In the genomic region with DNA sequence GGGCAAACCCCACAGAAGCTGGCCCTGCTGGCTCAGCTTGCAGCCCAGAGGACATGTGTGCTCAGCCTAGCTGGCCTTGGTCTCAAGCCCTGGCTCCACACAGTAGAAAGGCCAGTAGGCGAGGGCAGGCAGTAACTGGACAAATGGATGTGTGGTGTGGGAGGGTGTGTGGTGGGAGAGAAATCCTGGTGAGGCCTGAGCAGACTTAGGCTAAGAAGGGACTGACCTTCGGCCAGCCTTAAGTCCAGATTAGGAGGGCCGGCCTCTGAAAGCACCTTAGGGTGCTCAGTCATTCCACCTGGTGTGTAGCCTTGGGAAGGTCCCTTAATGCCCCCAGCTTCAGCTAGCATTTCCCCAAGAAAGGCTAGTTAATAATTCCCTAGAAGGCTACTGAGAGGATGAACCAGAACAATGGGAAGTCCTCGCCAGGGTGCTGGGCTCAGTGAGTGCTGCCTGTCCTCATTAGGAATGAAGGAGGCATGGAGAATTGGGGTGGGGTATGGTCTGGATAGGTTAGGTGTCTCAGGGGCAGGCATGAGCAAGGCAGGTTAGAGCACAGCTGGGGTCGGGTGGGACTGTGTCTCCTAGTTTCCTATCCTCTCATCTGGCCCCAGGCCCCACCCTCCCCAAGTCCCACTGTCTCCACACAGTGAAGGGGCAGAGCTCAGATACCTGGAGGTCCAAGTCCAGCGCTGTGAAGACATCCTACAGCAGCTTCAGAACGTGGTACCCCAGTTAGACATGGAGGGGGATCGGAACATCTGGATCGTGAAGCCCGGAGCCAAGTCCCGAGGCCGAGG, we compare ENCODE assay signal across 16 mouse cellular contexts. TPM values are rescaled to one million over a fixed set of nuclear protein-coding genes. Genes with fewer than 3 reads are reported as not detected.
DNase-seq lines count a peak whose midpoint lies in the region; ATAC-seq and TF ChIP-seq lines count a peak whose summit lies in the region.
"Had no signal": no experiment of that assay in that cellular context is flagged by ENCODE, and none has a peak within 500 bp of the region (broad histone marks: within the 10 kb centered on the region; RNA-seq: fewer than 3 reads in every experiment).

No protein-coding gene starts in this region.

- H3K27me3 ChIP-seq in midbrain, embryonic 11.5 days (ENCODE audit: control insufficient read depth, insufficient read depth, low read length) = no peaks in the 10 kb centered on the region
- no peaks in the 10 kb centered on the region for H3K27me3 ChIP-seq in midbrain, postnatal 0 days (ENCODE audit: insufficient read depth, low read length)
- H3K27me3 ChIP-seq: liver, embryonic 15.5 days had no signal

- TF ChIP-seq CTCF in midbrain, postnatal 0 days (IDR thresholded peaks at IDR 0.05) = no peak

- no peak overlapping the region for H3K4me3 ChIP-seq in midbrain, embryonic 11.5 days (ENCODE audit: low read depth, low read length)
- H3K4me3 ChIP-seq in midbrain, postnatal 0 days (ENCODE audit: low read depth, low read length) = no peak overlapping the region
- H3K4me3 ChIP-seq: liver, embryonic 15.5 days; myocyte had no signal

- peak; percentile 90 for DNase-seq in heart, adult 11 months
- no peak for DNase-seq in heart, postnatal 25 days (ENCODE audit: low spot score)
- no peak for DNase-seq in midbrain, embryonic 11.5 days (ENCODE audit: low spot score, missing footprints)
- DNase-seq in midbrain, postnatal 0 days (ENCODE audit: low spot score) = no peak
- peak; percentile 57 for DNase-seq in kidney, adult 9 months
- peak; percentile 27 for DNase-seq in retina, postnatal 1 day
- DNase-seq in lung, postnatal 25 days (ENCODE audit: low spot score) = no peak
- DNase-seq in spleen, postnatal 36 days (ENCODE audit: low spot score in 2 of 2) = no peak
- DNase-seq: cerebellum, adult 2 months; embryo, embryonic 11 days; forebrain, postnatal 0 days had no signal

- no peaks in the 10 kb centered on the region for H3K36me3 ChIP-seq in midbrain, embryonic 11.5 days (ENCODE audit: control insufficient read depth, insufficient read depth, low read length)
- peaks cover 15% of the 10 kb centered on the region for H3K36me3 ChIP-seq in midbrain, postnatal 0 days (ENCODE audit: insufficient read depth, low read length)
- H3K36me3 ChIP-seq: liver, embryonic 15.5 days had no signal

- no peaks in the 10 kb centered on the region for H3K9me3 ChIP-seq in midbrain, embryonic 11.5 days (ENCODE audit: control insufficient read depth, low read length)
- H3K9me3 ChIP-seq in midbrain, postnatal 0 days (ENCODE audit: low read length) = no peaks in the 10 kb centered on the region
- H3K9me3 ChIP-seq: liver, embryonic 15.5 days had no signal

- no peak overlapping the region for H3K9ac ChIP-seq in midbrain, embryonic 11.5 days (ENCODE audit: low read length)
- no peak overlapping the region for H3K9ac ChIP-seq in midbrain, postnatal 0 days (replicated peaks; ENCODE audit: low read length, poor library complexity, severe bottlenecking)
- H3K9ac ChIP-seq: forebrain, postnatal 0 days; liver, embryonic 15.5 days had no signal

- no peaks in the 10 kb centered on the region for H3K4me1 ChIP-seq in midbrain, embryonic 11.5 days (ENCODE audit: control insufficient read depth, insufficient read depth, low read length)
- H3K4me1 ChIP-seq in midbrain, postnatal 0 days (ENCODE audit: insufficient read depth, low read length) = no peaks in the 10 kb centered on the region

- ATAC-seq in midbrain, embryonic 11.5 days (ENCODE audit: low FRiP score) = 0 out of 2 replicates have a peak, but pooled peaks have one; percentile 16
- ATAC-seq in midbrain, postnatal 0 days (ENCODE audit: low FRiP score) = no peak; the same call in 1 of the 2 replicates
- ATAC-seq: forebrain, postnatal 0 days had no signal

- WGBS in midbrain, embryonic 11.5 days = 75% methylated on average over 12 of the region's 12 CpGs
- WGBS in midbrain, postnatal 0 days = 78% methylated on average over 12 of the region's 12 CpGs

- H3K27ac ChIP-seq in midbrain, embryonic 11.5 days (ENCODE audit: low read depth, low read length) = no peak overlapping the region
- no peak overlapping the region for H3K27ac ChIP-seq in midbrain, postnatal 0 days (ENCODE audit: low read depth, low read length)
- H3K27ac ChIP-seq: liver, embryonic 15.5 days had no signal

- intact Hi-C loops in heart, postnatal 25 days (cut with DNase I) = no loop called here

- H3K4me2 ChIP-seq in midbrain, embryonic 11.5 days = no peak overlapping the region
- H3K4me2 ChIP-seq in midbrain, postnatal 0 days (ENCODE audit: low read depth, low read length, poor library complexity, severe bottlenecking) = no peak overlapping the region
- H3K4me2 ChIP-seq: liver, embryonic 15.5 days had no signal

RNA-seq across cellular contexts. Expression of a gene that starts 14.3 kb away (rescaled TPM):
- 10 to 100 TPM; 10.3 to 11.5 TPM for total RNA-seq in heart, postnatal 25 days (2021)
- 26.6 and 32.0 TPM in 2 replicates for polyA plus RNA-seq in midbrain, embryonic 11.5 days (2014; fragmentation: Nextera tagmentation; extraction: Ambion mirVana)
- total RNA-seq in midbrain, postnatal 0 days (2014; rRNA removed) = 17.1 and 53.8 TPM in 2 replicates
- polyA plus RNA-seq in midbrain, postnatal 0 days (2015; fragmentation: Nextera tagmentation; extraction: Ambion mirVana) = 22.0 and 27.2 TPM in 2 replicates

RNA-seq across cellular contexts. Expression of a gene that starts 15.8 kb away (rescaled TPM):
- total RNA-seq in heart, postnatal 25 days (2021) = 1 to 10 TPM; 1.0 to 1.4 TPM
- 3.0 TPM in 2 replicates for polyA plus RNA-seq in midbrain, embryonic 11.5 days (2014; fragmentation: Nextera tagmentation; extraction: Ambion mirVana)
- total RNA-seq in midbrain, postnatal 0 days (2014; rRNA removed) = 10.0 and 20.0 TPM in 2 replicates
- polyA plus RNA-seq in midbrain, postnatal 0 days (2015; fragmentation: Nextera tagmentation; extraction: Ambion mirVana) = 10.2 and 14.6 TPM in 2 replicates

RNA-seq across cellular contexts. Expression of a gene that starts 26.9 kb away (rescaled TPM):
- 10 to 100 TPM; 66.4 to 74.2 TPM for total RNA-seq in heart, postnatal 25 days (2021)
- polyA plus RNA-seq in midbrain, embryonic 11.5 days (2014; fragmentation: Nextera tagmentation; extraction: Ambion mirVana) = 188 and 208 TPM in 2 replicates
- total RNA-seq in midbrain, postnatal 0 days (2014; rRNA removed) = 190 and 200 TPM in 2 replicates
- polyA plus RNA-seq in midbrain, postnatal 0 days (2015; fragmentation: Nextera tagmentation; extraction: Ambion mirVana) = 505 TPM in 2 replicates

RNA-seq across cellular contexts. Expression of a gene that starts 27.2 kb away (rescaled TPM):
- 10 to 100 TPM; 21.2 to 24.4 TPM for total RNA-seq in heart, postnatal 25 days (2021)
- polyA plus RNA-seq in midbrain, embryonic 11.5 days (2014; fragmentation: Nextera tagmentation; extraction: Ambion mirVana) = 59.3 and 62.4 TPM in 2 replicates
- total RNA-seq in midbrain, postnatal 0 days (2014; rRNA removed) = 27.8 and 31.0 TPM in 2 replicates
- 73.8 and 74.0 TPM in 2 replicates for polyA plus RNA-seq in midbrain, postnatal 0 days (2015; fragmentation: Nextera tagmentation; extraction: Ambion mirVana)

RNA-seq across cellular contexts. Expression of a gene that starts 30.7 kb away (rescaled TPM):
- total RNA-seq in heart, postnatal 25 days (2021) = 1 to 10 TPM; 5.6 to 9.0 TPM
- polyA plus RNA-seq in midbrain, embryonic 11.5 days (2014; fragmentation: Nextera tagmentation; extraction: Ambion mirVana) = not detected in 2 replicates
- total RNA-seq in midbrain, postnatal 0 days (2014; rRNA removed) = not detected in 2 replicates
- 0.09 TPM in 1 of 2 replicates, not detected in the other for polyA plus RNA-seq in midbrain, postnatal 0 days (2015; fragmentation: Nextera tagmentation; extraction: Ambion mirVana)
- total RNA-seq: forebrain, postnatal 0 days; layer of hippocampus, adult 18-20 months; left cerebral cortex, postnatal 14 days had no signal
- polyA plus RNA-seq: forebrain, postnatal 0 days; heart, postnatal 0 days; liver, embryonic 15.5 days; myocyte had no signal

Comparison
In these comparisons a context has a peak if more than half of its experiments do, and no peak if none do; other contexts are left out.
1. DNase-seq: peak in heart, adult 11 months (single experiment), kidney, adult 9 months (single experiment) and retina, postnatal 1 day (single experiment); none in heart, postnatal 25 days (single experiment), midbrain, embryonic 11.5 days (single experiment), midbrain, postnatal 0 days (single experiment), lung, postnatal 25 days (single experiment) and spleen, postnatal 36 days (0 of 2).